Mouse (Mus musculus) spleen, postnatal 10 days (tissue): ENCODE measurements around the gene Ado.

ENCODE experiments used
- DNase-seq, 2 experiments: peaks; one replicate each; pipeline ENCODE4 v3.0.0; 2021 to 2022; ENCODE audit warnings: low spot score in 2 of 2

Ado gene

DNA sequence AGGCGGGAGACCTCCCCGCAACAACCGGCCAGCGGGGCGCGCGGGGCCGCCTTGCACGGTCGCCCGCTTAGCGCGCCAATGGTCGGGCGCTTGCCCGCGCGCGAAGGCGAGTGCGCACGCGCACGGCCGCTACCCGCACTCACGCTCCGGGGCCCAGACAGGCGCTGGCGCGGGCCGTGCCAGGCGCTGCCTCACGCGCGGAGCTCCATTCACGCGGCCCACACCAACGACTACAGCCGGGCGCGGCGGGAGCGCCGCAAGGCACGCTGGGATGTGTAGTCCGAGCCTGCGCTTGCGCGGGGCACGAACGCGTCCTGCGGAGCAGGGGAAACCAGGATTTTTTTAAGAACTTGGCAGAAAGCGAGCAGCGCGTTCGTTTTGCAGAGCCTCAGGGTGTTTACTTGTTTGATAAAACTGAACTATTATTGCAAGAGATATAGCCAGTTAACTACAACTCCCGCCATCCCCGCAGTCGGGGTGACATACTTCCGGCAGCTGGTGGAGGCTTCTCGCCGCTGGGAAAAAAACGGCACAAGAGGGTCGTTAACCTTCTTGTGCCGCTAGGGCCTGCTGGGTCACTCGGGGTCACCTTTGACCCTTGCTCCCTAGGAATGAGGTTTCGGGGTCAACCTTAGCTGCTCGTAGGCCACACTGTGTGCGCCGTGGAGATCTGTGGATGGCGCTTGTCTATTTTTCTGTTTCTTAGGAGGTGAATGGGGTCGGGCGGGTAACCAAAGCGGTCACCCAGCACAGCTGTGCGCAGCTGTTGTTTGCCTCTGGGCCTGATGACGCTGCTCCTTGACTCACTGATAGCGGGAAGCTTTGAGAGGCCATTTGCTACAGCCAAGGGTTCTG, at the start of gene Ado:
TSS of gene Ado (minus strand) at position 79 of the 855 bp plus-strand sequence.
- peak; percentile 87 to 88 for DNase-seq

DNA sequence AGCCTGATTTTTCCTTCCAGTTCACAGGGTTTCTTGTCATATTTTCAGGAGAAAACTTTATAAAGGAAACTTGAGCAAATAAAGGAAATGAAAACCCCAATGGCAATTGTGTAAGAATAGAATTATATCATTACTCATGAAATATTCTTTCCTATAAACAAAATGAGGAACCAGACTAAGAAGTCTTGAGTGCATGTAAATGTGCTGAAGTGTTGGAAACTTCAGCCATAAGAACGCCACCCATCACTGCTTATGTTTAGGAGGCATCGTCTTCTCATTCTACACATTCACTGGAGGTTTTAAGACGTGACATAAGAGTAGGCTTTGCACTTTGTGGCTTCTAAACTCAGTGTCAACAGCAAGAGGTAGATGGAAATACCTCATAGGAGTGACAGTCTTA, 46.5 kb upstream of the Ado start:
- DNase-seq, result no peak

GRCm38 (mm10) chr10:67585873-67586610, 37.3 kb upstream of the Ado start:
- DNase-seq, result no peak

DNA sequence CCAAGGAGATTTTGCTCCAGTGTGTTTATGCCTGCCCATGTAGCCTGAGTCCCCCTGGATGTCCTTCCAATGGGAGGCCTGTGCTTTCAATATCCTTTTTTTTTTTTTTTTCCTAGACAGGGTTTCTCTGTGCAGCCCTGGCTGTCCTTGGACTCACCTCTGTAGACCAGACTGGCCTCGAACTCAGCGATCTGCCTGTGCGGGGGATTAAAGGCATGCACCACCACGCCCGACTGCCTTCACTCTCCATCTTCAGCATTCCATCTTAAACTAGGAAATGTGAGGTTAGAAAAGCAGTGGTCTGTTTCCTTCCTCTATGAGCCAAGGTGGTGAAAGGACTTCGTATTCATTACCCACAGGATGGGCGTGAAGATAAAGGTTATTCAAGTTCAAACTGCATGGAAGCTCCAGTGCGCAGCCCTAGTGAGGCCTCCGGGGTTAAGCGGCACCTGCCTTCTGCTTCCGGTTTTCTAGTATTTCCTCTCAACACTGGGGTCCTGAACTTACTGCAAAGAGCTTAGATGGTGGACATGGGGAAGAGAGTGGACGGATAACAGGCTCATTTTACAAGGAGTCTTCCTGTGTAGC, 33.0 kb upstream of the Ado start:
- peak in 1 of 2 experiments; percentile 55 for DNase-seq

GRCm38 (mm10) chr10:67579830-67580229, 31.1 kb upstream of the Ado start:
- DNase-seq, result no peak

DNA sequence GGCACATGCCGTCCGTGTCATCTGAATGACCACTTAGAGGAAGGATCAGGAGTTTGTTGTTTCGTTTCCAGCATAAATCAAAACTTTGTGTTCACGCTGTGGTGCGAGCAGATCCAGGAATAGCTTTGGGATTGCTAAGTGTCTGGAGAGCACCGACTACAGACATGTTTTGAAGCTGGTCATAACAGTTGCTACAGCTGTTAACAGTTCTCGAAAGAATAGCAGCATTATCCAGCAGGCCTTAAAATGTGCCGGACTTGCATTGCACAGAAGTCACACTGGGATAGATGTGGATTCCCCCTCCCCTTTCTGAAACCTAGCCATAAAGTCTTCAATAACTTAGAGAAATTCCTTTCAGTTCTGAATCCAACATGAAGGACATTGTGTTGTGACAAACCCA, 24.6 kb upstream of the Ado start:
- no peak for DNase-seq

DNA sequence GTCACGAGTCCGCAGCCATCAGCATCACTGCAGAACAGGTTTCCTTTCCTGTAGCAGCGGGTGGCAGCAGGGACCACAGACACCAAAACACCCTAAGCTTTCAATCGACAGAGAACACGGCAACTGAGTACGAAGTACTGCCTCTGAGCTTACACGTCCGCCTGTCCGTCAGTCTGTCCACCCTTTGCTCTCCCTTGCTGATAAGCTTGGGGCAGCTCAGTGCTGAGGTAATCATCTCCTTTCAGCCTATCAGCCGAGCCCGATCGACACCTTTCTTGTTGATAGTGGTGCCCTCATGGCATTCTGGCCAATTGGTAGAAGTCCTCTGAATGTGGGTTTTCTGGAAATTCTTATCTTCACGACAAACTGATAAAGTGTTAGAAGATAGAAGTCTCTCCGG, 22.7 kb upstream of the Ado start:
- no peak for DNase-seq

GRCm38 (mm10) chr10:67569539-67569938, 20.8 kb upstream of the Ado start:
- DNase-seq, result no peak

DNA sequence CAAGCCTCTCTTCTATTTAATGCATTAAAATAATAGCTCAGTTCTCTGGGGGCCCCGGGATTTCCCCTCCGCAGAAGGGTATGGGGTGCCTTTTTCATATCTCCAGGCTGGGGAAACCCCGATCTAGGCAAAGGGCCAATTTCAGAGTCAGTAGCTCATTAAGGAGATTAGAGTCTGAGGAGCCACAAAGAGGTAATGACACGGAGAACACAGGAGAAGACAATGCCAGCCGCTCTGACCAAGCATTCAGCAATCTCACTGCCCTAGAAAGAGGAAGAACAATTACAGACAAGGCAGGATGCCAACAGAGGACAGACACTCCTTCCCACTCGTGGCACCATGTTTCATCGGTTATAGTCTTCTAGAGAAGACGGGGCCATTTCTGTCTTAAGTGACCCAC, 17.3 kb upstream of the Ado start:
- DNase-seq, result peak in 1 of 2 experiments; percentile 24

DNA sequence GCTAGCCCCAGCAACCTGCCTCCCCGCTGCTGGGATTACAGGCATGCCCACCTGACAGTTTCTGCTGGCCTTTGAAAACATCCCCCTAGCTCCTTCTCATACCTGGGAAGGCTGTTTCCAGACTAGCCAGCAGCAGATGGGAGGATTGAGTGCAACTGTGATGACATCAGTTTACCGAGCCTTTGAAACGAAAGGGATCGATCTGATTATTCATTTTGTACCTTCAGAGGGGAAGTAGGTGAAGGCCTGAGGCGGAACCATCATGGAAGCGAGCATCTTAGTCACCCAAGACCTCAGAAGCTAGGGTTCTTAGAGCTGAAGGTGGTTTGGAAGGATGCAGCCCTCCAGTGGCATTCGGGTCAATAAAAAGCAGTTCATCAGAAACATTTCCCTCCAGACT, 15.8 kb upstream of the Ado start:
- DNase-seq, result no peak

- no peak for DNase-seq
Observed at GRCm38 (mm10) chr10:67561185-67561584, 12.4 kb upstream of the Ado start.

DNA sequence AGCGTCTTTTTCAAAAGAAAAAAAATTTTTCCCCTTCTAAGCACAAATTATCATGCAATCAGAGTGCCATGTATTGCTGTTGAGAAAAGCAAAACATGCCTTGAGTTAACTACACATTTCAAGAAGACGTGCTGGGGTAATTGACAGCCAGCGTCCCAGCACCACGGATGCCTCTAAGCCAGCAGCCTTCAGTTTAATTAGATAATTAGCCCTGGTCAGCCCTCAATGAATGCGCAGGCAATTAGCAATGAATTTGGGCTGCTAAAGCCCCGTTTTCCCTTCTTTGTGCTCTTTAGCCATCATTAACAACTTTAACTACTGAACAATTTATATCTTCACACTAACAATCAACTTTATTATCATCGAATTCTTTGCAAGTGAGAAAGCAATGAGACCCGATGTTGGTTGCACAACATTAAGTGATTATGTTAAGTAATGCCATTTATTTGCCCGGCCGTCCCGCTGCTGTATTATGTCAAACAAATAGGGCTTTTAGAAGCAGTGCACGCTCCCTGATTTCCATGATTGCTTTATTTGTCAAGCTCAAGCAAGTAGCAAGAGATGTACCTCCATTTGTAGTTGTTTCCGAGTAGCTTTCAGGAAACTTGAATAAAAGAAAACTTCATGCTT, 11.1 kb upstream of the Ado start:
- no peak for DNase-seq

- DNase-seq, result no peak
Observed at GRCm38 (mm10) chr10:67558053-67558452, 9.3 kb upstream of the Ado start.

DNA sequence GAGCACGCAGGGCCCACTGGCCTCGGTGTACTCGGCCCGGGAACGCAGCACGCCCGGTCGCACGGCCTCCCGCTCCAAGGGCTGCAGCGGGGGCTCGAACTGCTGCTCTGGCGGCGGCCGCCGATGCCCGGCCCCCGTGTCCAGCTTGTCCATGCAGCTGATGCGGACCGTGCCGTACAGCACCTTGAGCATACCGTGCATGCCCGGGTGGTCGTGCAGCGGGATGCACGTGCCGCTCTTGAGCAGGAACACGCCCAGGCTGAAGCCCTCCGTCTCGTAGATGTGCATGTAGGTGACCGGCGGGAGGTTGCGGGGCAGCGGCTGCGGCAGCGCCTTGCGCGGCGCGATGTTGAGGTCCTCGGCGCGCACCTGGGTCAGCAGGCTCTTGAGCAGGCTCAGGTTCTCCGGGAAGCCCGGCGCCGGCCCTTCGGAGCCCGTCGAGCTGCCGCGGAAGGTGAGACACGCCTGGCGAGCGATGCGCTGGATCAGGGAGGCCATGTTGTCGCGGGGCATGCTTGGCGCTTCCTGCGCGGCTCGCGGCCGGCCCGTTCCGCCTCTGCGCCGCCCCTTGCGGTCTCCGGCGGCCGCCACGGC, 397 bp downstream of the Ado start:
- peak; percentile 65 to 70 for DNase-seq

- DNase-seq, result peak in 1 of 2 experiments; percentile 35
Observed at GRCm38 (mm10) chr10:67547850-67548260, 900 bp downstream of the Ado start.

DNA sequence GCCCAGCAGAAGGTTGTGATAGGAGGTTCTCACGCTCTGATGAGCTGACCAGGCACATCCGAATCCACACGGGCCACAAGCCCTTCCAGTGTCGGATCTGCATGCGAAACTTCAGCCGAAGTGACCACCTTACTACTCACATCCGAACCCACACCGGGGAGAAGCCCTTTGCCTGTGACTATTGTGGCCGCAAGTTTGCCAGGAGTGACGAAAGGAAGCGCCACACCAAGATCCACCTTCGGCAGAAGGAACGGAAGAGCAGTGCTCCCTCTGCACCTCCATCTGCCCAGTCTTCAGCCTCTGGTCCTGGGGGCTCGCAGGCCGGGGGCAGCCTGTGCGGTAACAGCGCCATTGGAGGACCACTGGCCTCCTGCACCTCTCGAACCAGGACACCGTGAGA, 8.2 kb downstream of the Ado start:
- no peak for DNase-seq

DNA sequence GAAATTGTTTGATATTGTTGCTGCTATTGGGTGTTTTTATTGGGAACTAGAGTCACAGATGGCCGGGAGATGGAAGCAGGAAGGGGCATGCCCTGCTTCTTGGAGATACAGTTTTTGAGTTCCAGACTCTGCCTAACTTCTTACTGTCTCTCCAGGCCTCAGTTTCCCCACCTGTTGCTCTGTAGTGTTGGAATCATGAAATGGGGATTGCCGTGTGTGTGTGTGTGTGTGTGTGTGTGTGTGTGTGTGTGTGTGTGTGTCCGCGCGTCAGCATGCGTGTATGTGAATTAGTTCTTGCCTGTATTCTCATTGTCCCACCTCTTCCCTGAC, 9.4 kb downstream of the Ado start:
- no peak for DNase-seq

DNA sequence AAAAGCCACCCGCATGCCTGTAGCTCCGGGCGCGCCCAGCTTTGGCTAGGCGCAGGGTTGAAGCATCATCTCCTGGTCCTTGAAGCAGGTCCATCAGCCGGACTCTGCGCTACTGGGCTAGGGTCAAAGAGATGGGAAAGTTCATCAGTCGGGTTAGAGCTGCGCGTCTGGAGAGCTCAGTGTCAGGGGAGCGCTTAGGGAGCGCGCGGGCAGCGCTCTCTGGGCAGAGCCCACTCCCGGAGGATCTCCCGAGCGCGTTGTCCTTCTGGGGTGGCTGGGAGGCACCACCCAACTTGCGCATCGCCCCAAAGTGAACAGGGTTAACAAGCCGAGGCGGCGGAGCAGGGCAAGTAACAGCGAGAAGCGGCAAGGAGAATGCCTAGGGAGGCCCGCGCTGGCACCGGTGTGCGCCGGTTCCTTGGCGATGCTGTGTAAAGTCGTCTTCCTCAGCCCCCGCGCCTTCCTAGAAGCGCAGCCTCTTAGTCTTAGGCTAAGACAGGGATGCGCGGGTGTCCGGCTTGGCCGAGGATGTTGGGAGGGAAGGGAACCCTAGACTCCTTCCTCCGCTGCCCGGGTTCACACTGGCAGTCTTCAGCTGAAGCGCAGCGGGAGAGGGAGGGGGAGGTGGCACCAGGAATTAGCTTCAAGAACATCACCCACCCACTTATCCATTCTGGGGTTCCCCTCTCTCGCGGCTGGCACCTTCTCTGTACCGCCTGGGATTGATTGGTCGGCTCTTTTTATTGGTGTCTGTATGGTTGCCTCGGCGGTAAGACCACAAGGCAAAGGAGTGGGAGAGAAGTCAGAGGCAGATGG, 10.0 kb downstream of the Ado start:
- DNase-seq, result peak; percentile 17 to 33

DNA sequence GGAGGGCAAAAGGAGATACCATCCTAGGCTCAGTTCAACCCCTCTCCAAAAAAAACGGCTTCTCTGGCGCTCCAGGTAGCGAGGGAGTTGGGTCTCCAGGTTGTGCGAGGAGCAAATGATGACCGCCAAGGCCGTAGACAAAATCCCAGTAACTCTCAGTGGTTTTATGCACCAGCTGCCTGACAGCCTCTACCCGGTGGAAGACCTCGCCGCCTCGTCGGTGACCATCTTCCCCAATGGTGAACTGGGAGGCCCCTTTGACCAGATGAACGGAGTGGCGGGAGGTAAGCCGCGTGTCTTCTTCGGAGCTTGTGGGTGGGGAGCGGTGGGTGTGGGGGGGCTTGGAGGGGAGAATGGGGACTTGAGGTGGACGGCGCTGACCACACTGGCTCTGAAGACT, 10.6 kb downstream of the Ado start:
- peak in 1 of 2 experiments; percentile 13 for DNase-seq

GRCm38 (mm10) chr10:67537151-67537994, 11.4 kb downstream of the Ado start:
- peak; percentile 66 to 88 for DNase-seq
